Mouse (Mus musculus): ENCODE results near the gene Fem1a.

- TF ChIP-seq POLR2A (IDR thresholded peaks at IDR 0.05; ENCODE audit: insufficient read length, low read depth) (no peak), MAX (IDR thresholded peaks at IDR 0.05; ENCODE audit: low read depth) (no peak), TCF3 (IDR thresholded peaks at IDR 0.05; ENCODE audit: insufficient read length, low read depth) (no peak), USF1 (IDR thresholded peaks at IDR 0.05; ENCODE audit: low read depth) (no peak), E2F4 (IDR thresholded peaks at IDR 0.05; ENCODE audit: insufficient read depth) (no peak)
Observed at GRCm38 (mm10) chr17:56292531-56293222, 36.1 kb downstream of the Fem1a start, which contains the start of gene Plin3.
